Mouse (Mus musculus): Measurements from ENCODE around the gene Gm7137. TPM values are rescaled to one million over a fixed set of nuclear protein-coding genes. Genes with fewer than 3 reads are reported as not detected.
"Not testable (repeated sequence)": the region's sequence is repeated elsewhere in the genome, so short reads cannot be mapped to it uniquely, and the experiment has no call there.

Gm7137 gene
- polyA plus RNA-seq, 1 experiment from 2014 or later: not detected

- H3K36me3 ChIP-seq; H3K4me3 ChIP-seq; ATAC-seq (ENCODE audit: borderline replicate concordance, extremely low read depth, low FRiP score, low TSS enrichment); H3K9me3 ChIP-seq; H3K27ac ChIP-seq; H3K4me1 ChIP-seq; H3K27me3 ChIP-seq; H3K4me2 ChIP-seq; H3K9ac ChIP-seq: not testable (repeated sequence)
- 43% methylated on average over 5 of the region's 5 CpGs for WGBS
Measured at GRCm38 (mm10) chr10:77741924-77742688, 45.9 kb downstream of the Gm7137 start, which contains the start of gene Gm18596. Gene Gm18596, minus strand, starts transcription at chr10:77742638.

DNA sequence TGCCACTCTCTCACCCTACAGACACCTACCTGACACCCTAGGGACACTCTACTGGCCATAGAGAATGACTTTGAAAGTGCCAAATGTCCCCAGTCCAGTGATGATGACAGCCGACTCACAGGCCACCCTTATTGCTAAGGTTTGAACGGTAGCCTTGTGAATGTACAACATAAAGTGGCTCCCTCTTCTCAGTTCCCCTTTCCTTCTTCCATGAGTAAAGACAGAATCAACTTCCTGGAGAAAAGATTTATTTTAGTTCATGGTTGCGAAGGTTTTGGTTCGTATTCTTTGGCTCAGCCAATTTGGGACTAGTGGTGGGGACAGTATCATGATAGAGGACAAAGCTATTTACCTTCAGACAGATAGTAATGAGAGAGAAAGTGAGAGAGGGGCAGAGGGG is 49.1 kb downstream of the Gm7137 start:
- 76% methylated on average over 4 of the region's 4 CpGs for WGBS
- H3K27ac ChIP-seq: no peak overlapping the region
- H3K4me2 ChIP-seq: no peak overlapping the region
- H3K9me3 ChIP-seq: no peaks in the 10 kb centered on the region
- H3K4me1 ChIP-seq: no peaks in the 10 kb centered on the region
- H3K9ac ChIP-seq: no peak overlapping the region
- no peak overlapping the region for H3K4me3 ChIP-seq
- H3K36me3 ChIP-seq: no peaks in the 10 kb centered on the region
- H3K27me3 ChIP-seq: no peaks in the 10 kb centered on the region
- ATAC-seq (ENCODE audit: borderline replicate concordance, extremely low read depth, low FRiP score, low TSS enrichment): no peak

Other genes starting within 250 kb of the Gm7137 start
- gene Pttg1ip, start 206.5 kb downstream of the Gm7137 start, polyA plus RNA-seq (2015; fragmentation: Nextera tagmentation; extraction: Ambion mirVana): 118 and 122 TPM in 2 replicates
- 350 and 361 TPM in 2 replicates for gene Sumo3, start 182.1 kb downstream of the Gm7137 start, polyA plus RNA-seq (2015; fragmentation: Nextera tagmentation; extraction: Ambion mirVana)
- 0.99 and 1.9 TPM in 2 replicates for gene Gm49325, start 182.0 kb downstream of the Gm7137 start, polyA plus RNA-seq (2015; fragmentation: Nextera tagmentation; extraction: Ambion mirVana)
- 73.8 and 74.3 TPM in 2 replicates for gene Ube2g2, start 165.9 kb downstream of the Gm7137 start, polyA plus RNA-seq (2015; fragmentation: Nextera tagmentation; extraction: Ambion mirVana)
- gene Tspear, start 101.6 kb downstream of the Gm7137 start, polyA plus RNA-seq (2015; fragmentation: Nextera tagmentation; extraction: Ambion mirVana): 0.08 and 0.19 TPM in 2 replicates
- not detected in 2 replicates for gene Gm19402, start 97.4 kb downstream of the Gm7137 start, polyA plus RNA-seq (2015; fragmentation: Nextera tagmentation; extraction: Ambion mirVana)
- not detected in 2 replicates for gene Gm9508, start 91.0 kb downstream of the Gm7137 start, polyA plus RNA-seq (2015; fragmentation: Nextera tagmentation; extraction: Ambion mirVana)
- not detected in 2 replicates for gene Gm10272, start 81.6 kb downstream of the Gm7137 start, polyA plus RNA-seq (2015; fragmentation: Nextera tagmentation; extraction: Ambion mirVana)
- gene Gm10024, start 76.7 kb downstream of the Gm7137 start, polyA plus RNA-seq (2015; fragmentation: Nextera tagmentation; extraction: Ambion mirVana): not detected in 2 replicates
- not detected in 2 replicates for gene Gm10142, start 72.4 kb downstream of the Gm7137 start, polyA plus RNA-seq (2015; fragmentation: Nextera tagmentation; extraction: Ambion mirVana)
- not detected in 2 replicates for gene Krtap12-1, start 67.6 kb downstream of the Gm7137 start, polyA plus RNA-seq (2015; fragmentation: Nextera tagmentation; extraction: Ambion mirVana)
- not detected in 2 replicates for gene Gm10100, start 61.7 kb downstream of the Gm7137 start, polyA plus RNA-seq (2015; fragmentation: Nextera tagmentation; extraction: Ambion mirVana)
- not detected in 2 replicates for gene Gm18596, start 45.6 kb downstream of the Gm7137 start, polyA plus RNA-seq (2015; fragmentation: Nextera tagmentation; extraction: Ambion mirVana)
- not detected in 2 replicates for gene Gm9736, start 36.8 kb downstream of the Gm7137 start, polyA plus RNA-seq (2015; fragmentation: Nextera tagmentation; extraction: Ambion mirVana)
- gene Gm3233, start 28.5 kb downstream of the Gm7137 start, polyA plus RNA-seq (2015; fragmentation: Nextera tagmentation; extraction: Ambion mirVana): not detected in 2 replicates
- not detected in 2 replicates for gene Gm3238, start 16.9 kb downstream of the Gm7137 start, polyA plus RNA-seq (2015; fragmentation: Nextera tagmentation; extraction: Ambion mirVana)
- gene Gm7138, start 11.3 kb downstream of the Gm7137 start, polyA plus RNA-seq (2015; fragmentation: Nextera tagmentation; extraction: Ambion mirVana): not detected in 2 replicates
- not detected in 2 replicates for gene Gm3250, start 5.7 kb downstream of the Gm7137 start, polyA plus RNA-seq (2015; fragmentation: Nextera tagmentation; extraction: Ambion mirVana)
- gene Gm9639, start 6.9 kb upstream of the Gm7137 start, polyA plus RNA-seq (2015; fragmentation: Nextera tagmentation; extraction: Ambion mirVana): not detected in 2 replicates
- not detected in 2 replicates for gene Gm19668, start 10.9 kb upstream of the Gm7137 start, polyA plus RNA-seq (2015; fragmentation: Nextera tagmentation; extraction: Ambion mirVana)
- gene Gm9507, start 23.6 kb upstream of the Gm7137 start, polyA plus RNA-seq (2015; fragmentation: Nextera tagmentation; extraction: Ambion mirVana): not detected in 2 replicates
- gene Gm2696, start 26.5 kb upstream of the Gm7137 start, polyA plus RNA-seq (2015; fragmentation: Nextera tagmentation; extraction: Ambion mirVana): not detected in 2 replicates
- gene Krtap10-4, start 38.9 kb upstream of the Gm7137 start, polyA plus RNA-seq (2015; fragmentation: Nextera tagmentation; extraction: Ambion mirVana): not detected in 2 replicates
- not detected in 2 replicates for gene Krtap10-10, start 47.7 kb upstream of the Gm7137 start, polyA plus RNA-seq (2015; fragmentation: Nextera tagmentation; extraction: Ambion mirVana)
- gene Gm36176, start 58.6 kb upstream of the Gm7137 start, polyA plus RNA-seq (2015; fragmentation: Nextera tagmentation; extraction: Ambion mirVana): not detected in 2 replicates
- not detected in 2 replicates for gene Gm10318, start 64.7 kb upstream of the Gm7137 start, polyA plus RNA-seq (2015; fragmentation: Nextera tagmentation; extraction: Ambion mirVana)
- gene Gm3285, start 73.8 kb upstream of the Gm7137 start, polyA plus RNA-seq (2015; fragmentation: Nextera tagmentation; extraction: Ambion mirVana): not detected in 2 replicates
- 4.5 TPM in 2 replicates for gene Lrrc3, start 114.3 kb upstream of the Gm7137 start, polyA plus RNA-seq (2015; fragmentation: Nextera tagmentation; extraction: Ambion mirVana)
- gene Trpm2, start 182.4 kb upstream of the Gm7137 start, polyA plus RNA-seq (2015; fragmentation: Nextera tagmentation; extraction: Ambion mirVana): 0.72 and 1.6 TPM in 2 replicates
- gene 1810043G02Rik, start 190.3 kb upstream of the Gm7137 start, polyA plus RNA-seq (2015; fragmentation: Nextera tagmentation; extraction: Ambion mirVana): 25.4 and 25.6 TPM in 2 replicates
- 171 and 179 TPM in 2 replicates for gene Pfkl, start 221.9 kb upstream of the Gm7137 start, polyA plus RNA-seq (2015; fragmentation: Nextera tagmentation; extraction: Ambion mirVana)